Mouse (Mus musculus): Measurements from ENCODE around the gene Rsad1.

Rsad1 gene

GRCm38 (mm10) chr11:94548888-94549690 lies at the start of gene Rsad1:
Gene Rsad1 (minus strand): TSS chr11:94549255.
- DNase-seq (ENCODE audit: low read depth, low spot score), result peak; percentile 90

- DNase-seq (ENCODE audit: low read depth, low spot score), result no peak
Measured at GRCm38 (mm10) chr11:94598437-94599120, 49.5 kb upstream of the Rsad1 start.

GRCm38 (mm10) chr11:94597319-94597718 lies 48.3 kb upstream of the Rsad1 start:
- DNase-seq (ENCODE audit: low read depth, low spot score), result no peak

- DNase-seq (ENCODE audit: low read depth, low spot score), result peak; percentile 72
Measured at GRCm38 (mm10) chr11:94596311-94596852, 47.3 kb upstream of the Rsad1 start.

GRCm38 (mm10) chr11:94587511-94587910 lies 38.5 kb upstream of the Rsad1 start:
- peak; percentile 80 for DNase-seq (ENCODE audit: low read depth, low spot score)

GRCm38 (mm10) chr11:94585091-94585490 lies 36.0 kb upstream of the Rsad1 start:
- DNase-seq (ENCODE audit: low read depth, low spot score), result no peak

GRCm38 (mm10) chr11:94580111-94580740 lies 31.2 kb upstream of the Rsad1 start:
- peak; percentile 86 for DNase-seq (ENCODE audit: low read depth, low spot score)

GRCm38 (mm10) chr11:94576361-94576760 lies 27.3 kb upstream of the Rsad1 start:
- DNase-seq (ENCODE audit: low read depth, low spot score), result no peak

GRCm38 (mm10) chr11:94575036-94575435 lies 26.0 kb upstream of the Rsad1 start:
- DNase-seq (ENCODE audit: low read depth, low spot score), result no peak

- no peak for DNase-seq (ENCODE audit: low read depth, low spot score)
Measured at GRCm38 (mm10) chr11:94574560-94574959, 25.5 kb upstream of the Rsad1 start.

- no peak for DNase-seq (ENCODE audit: low read depth, low spot score)
Measured at GRCm38 (mm10) chr11:94571850-94572249, 22.8 kb upstream of the Rsad1 start.

GRCm38 (mm10) chr11:94570612-94571011 lies 21.6 kb upstream of the Rsad1 start:
- DNase-seq (ENCODE audit: low read depth, low spot score), result peak; percentile 61

GRCm38 (mm10) chr11:94567326-94567725 lies 18.3 kb upstream of the Rsad1 start:
- DNase-seq (ENCODE audit: low read depth, low spot score), result no peak

GRCm38 (mm10) chr11:94566534-94566933 lies 17.5 kb upstream of the Rsad1 start:
- DNase-seq (ENCODE audit: low read depth, low spot score), result no peak

GRCm38 (mm10) chr11:94565151-94565479 lies 16.1 kb upstream of the Rsad1 start:
- DNase-seq (ENCODE audit: low read depth, low spot score), result peak; percentile 60

GRCm38 (mm10) chr11:94564437-94565150 lies 15.5 kb upstream of the Rsad1 start, which contains the start of gene Chad:
Gene Chad (plus strand): TSS chr11:94565047.
- DNase-seq (ENCODE audit: low read depth, low spot score), result peak; percentile 63

GRCm38 (mm10) chr11:94563821-94564220 lies 14.8 kb upstream of the Rsad1 start:
- no peak for DNase-seq (ENCODE audit: low read depth, low spot score)

- no peak for DNase-seq (ENCODE audit: low read depth, low spot score)
Measured at GRCm38 (mm10) chr11:94563383-94563782, 14.3 kb upstream of the Rsad1 start.

GRCm38 (mm10) chr11:94558226-94558625 lies 9.2 kb upstream of the Rsad1 start:
- DNase-seq (ENCODE audit: low read depth, low spot score), result no peak

GRCm38 (mm10) chr11:94550442-94550744 lies 1.3 kb upstream of the Rsad1 start:
- no peak for DNase-seq (ENCODE audit: low read depth, low spot score)

- no peak for DNase-seq (ENCODE audit: low read depth, low spot score)
Measured at GRCm38 (mm10) chr11:94549691-94550441, 811 bp upstream of the Rsad1 start.

Data from R1 (cell line).